8 mouse cellular contexts compared by ENCODE assay signal in genomic region chr19:9993036-9993656, GRCm38 (mm10). TPM values are rescaled to one million over a fixed set of nuclear protein-coding genes. Genes with fewer than 3 reads are reported as not detected.
DNase-seq lines count a peak whose midpoint lies in the region; ATAC-seq and TF ChIP-seq lines count a peak whose summit lies in the region.

No protein-coding gene starts in this region.

- peak; percentile 90 for DNase-seq in adrenal gland, postnatal 25 days
- peak; percentile 91 to 94 for DNase-seq in heart, adult 18-20 months
- DNase-seq in kidney, adult 18-20 months: peak; percentile 89
- DNase-seq in limb, embryonic 11.5 days (ENCODE audit: low spot score): peak; percentile 97

- ATAC-seq in embryonic facial prominence, embryonic 12.5 days (ENCODE audit: insufficient number of reproducible peaks, insufficient read depth, low FRiP score, low TSS enrichment): peak; percentile 79
- peak; percentile 91 for ATAC-seq in limb, embryonic 11.5 days (ENCODE audit: insufficient number of reproducible peaks, low FRiP score, low TSS enrichment, low read depth)
- peak; percentile 91 for ATAC-seq in midbrain, embryonic 13.5 days
- ATAC-seq in activated CD4-positive, CD25-positive, alpha-beta regulatory T cell, adult 4 months: no peak

- H3K9me3 ChIP-seq in embryonic facial prominence, embryonic 12.5 days: no peaks in the 10 kb centered on the region
- no peaks in the 10 kb centered on the region for H3K9me3 ChIP-seq in limb, embryonic 11.5 days (ENCODE audit: control insufficient read depth, low read length)
- H3K9me3 ChIP-seq in midbrain, embryonic 13.5 days: no peaks in the 10 kb centered on the region

- TF ChIP-seq CTCF in small intestine, adult 2 months (IDR thresholded peaks at IDR 0.05; ENCODE audit: extremely low read depth, insufficient read length, insufficient replicate concordance, low read depth, low read length): peak; percentile 77

- H3K4me1 ChIP-seq in embryonic facial prominence, embryonic 12.5 days: peaks cover 13% of the 10 kb centered on the region
- peaks cover 5% of the 10 kb centered on the region; the same call in 1 of the 2 replicates for H3K4me1 ChIP-seq in limb, embryonic 11.5 days (ENCODE audit: control insufficient read depth, insufficient read depth, low read length)
- H3K4me1 ChIP-seq in midbrain, embryonic 13.5 days (replicated peaks): peaks cover 7% of the 10 kb centered on the region
- peaks cover 12% of the 10 kb centered on the region for H3K4me1 ChIP-seq in small intestine, adult 2 months (ENCODE audit: control insufficient read depth, insufficient read depth, insufficient read length, low read length)

- no peak for TF ChIP-seq POLR2A in small intestine, adult 2 months (IDR thresholded peaks at IDR 0.05; ENCODE audit: low read depth, low read length)

- peak overlapping the region; percentile 28 for H3K4me3 ChIP-seq in embryonic facial prominence, embryonic 12.5 days
- H3K4me3 ChIP-seq in limb, embryonic 11.5 days (ENCODE audit: low read depth, low read length): peak overlapping the region; percentile 17; the same call in 1 of the 2 replicates
- peak overlapping the region; percentile 30 for H3K4me3 ChIP-seq in midbrain, embryonic 13.5 days (replicated peaks)
- H3K4me3 ChIP-seq in small intestine, adult 2 months (ENCODE audit: low read depth, low read length): peak overlapping the region; percentile 9

- peak overlapping the region; percentile 30; the same call in 1 of the 2 replicates for H3K9ac ChIP-seq in embryonic facial prominence, embryonic 12.5 days
- peak overlapping the region; percentile 45; the same call in 1 of the 2 replicates for H3K9ac ChIP-seq in limb, embryonic 11.5 days (ENCODE audit: low read length)
- H3K9ac ChIP-seq in midbrain, embryonic 13.5 days (replicated peaks): peak overlapping the region; percentile 44

- no peak overlapping the region for H3K27ac ChIP-seq in embryonic facial prominence, embryonic 12.5 days
- no peak overlapping the region for H3K27ac ChIP-seq in limb, embryonic 11.5 days (replicated peaks; ENCODE audit: low read depth, low read length)
- no peak overlapping the region for H3K27ac ChIP-seq in midbrain, embryonic 13.5 days
- no peak overlapping the region for H3K27ac ChIP-seq in small intestine, adult 2 months (ENCODE audit: insufficient read depth, low read depth, low read length)

- WGBS in embryonic facial prominence, embryonic 12.5 days: 7% methylated on average over 17 of the region's 17 CpGs
- WGBS in limb, embryonic 11.5 days: 13% methylated on average over 17 of the region's 17 CpGs
- 3% methylated on average over 17 of the region's 17 CpGs for WGBS in midbrain, embryonic 13.5 days
- WGBS in small intestine, adult 2 months: 11% methylated on average over 17 of the region's 17 CpGs

- H3K27me3 ChIP-seq in embryonic facial prominence, embryonic 12.5 days: no peaks in the 10 kb centered on the region
- H3K27me3 ChIP-seq in limb, embryonic 11.5 days (ENCODE audit: control insufficient read depth, insufficient read depth, low read length): no peaks in the 10 kb centered on the region
- H3K27me3 ChIP-seq in midbrain, embryonic 13.5 days: no peaks in the 10 kb centered on the region
- no peaks in the 10 kb centered on the region for H3K27me3 ChIP-seq in small intestine, adult 2 months (ENCODE audit: control insufficient read depth, insufficient read depth, low read length)

- H3K36me3 ChIP-seq in embryonic facial prominence, embryonic 12.5 days: no peaks in the 10 kb centered on the region
- H3K36me3 ChIP-seq in limb, embryonic 11.5 days (ENCODE audit: control insufficient read depth, insufficient read depth, low read length): no peaks in the 10 kb centered on the region
- no peaks in the 10 kb centered on the region for H3K36me3 ChIP-seq in midbrain, embryonic 13.5 days
- H3K36me3 ChIP-seq in small intestine, adult 2 months (ENCODE audit: control insufficient read depth, insufficient read depth, low read length): no peaks in the 10 kb centered on the region

- peak overlapping the region; percentile 50 for H3K4me2 ChIP-seq in embryonic facial prominence, embryonic 12.5 days (replicated peaks)
- peak overlapping the region; percentile 48 for H3K4me2 ChIP-seq in limb, embryonic 11.5 days (ENCODE audit: low read depth, severe bottlenecking)
- H3K4me2 ChIP-seq in midbrain, embryonic 13.5 days (replicated peaks): peak overlapping the region; percentile 53

RNA-seq across cellular contexts. Expression of gene Best1, which starts 8.3 kb away (rescaled TPM):
- total RNA-seq in adrenal gland, postnatal 25 days (2021): 0.97 TPM in 1 of 2 replicates, not detected in the other
- polyA plus RNA-seq in embryonic facial prominence, embryonic 12.5 days (2016; fragmentation: Nextera tagmentation; extraction: Ambion mirVana): 1.7 and 1.8 TPM in 2 replicates
- total RNA-seq in heart, adult 18-20 months (2021): under 1 TPM; 0.12 to 0.13 TPM
- polyA plus RNA-seq in limb, embryonic 11.5 days (2014; fragmentation: Nextera tagmentation; extraction: Ambion mirVana): 1.9 and 2.4 TPM in 2 replicates
- 1.8 and 2.0 TPM in 2 replicates for polyA plus RNA-seq in midbrain, embryonic 13.5 days (2015; fragmentation: Nextera tagmentation; extraction: Ambion mirVana)
- 0.09 and 0.18 TPM in 2 replicates for polyA plus RNA-seq in small intestine, adult 2 months (2012; rRNA removed)
- not detected for polyA plus RNA-seq in activated CD4-positive, CD25-positive, alpha-beta regulatory T cell, adult 4 months (2017; shearing (Covaris generic))

RNA-seq across cellular contexts. Expression of gene Rab3il1, which starts 8.3 kb away (rescaled TPM):
- 3.5 and 5.8 TPM in 2 replicates for total RNA-seq in adrenal gland, postnatal 25 days (2021)
- 48.0 and 50.0 TPM in 2 replicates for polyA plus RNA-seq in embryonic facial prominence, embryonic 12.5 days (2016; fragmentation: Nextera tagmentation; extraction: Ambion mirVana)
- total RNA-seq in heart, adult 18-20 months (2021): 1 to 10 TPM; 6.6 to 6.8 TPM
- polyA plus RNA-seq in limb, embryonic 11.5 days (2014; fragmentation: Nextera tagmentation; extraction: Ambion mirVana): 39.8 and 44.5 TPM in 2 replicates
- 21.0 and 21.4 TPM in 2 replicates for polyA plus RNA-seq in midbrain, embryonic 13.5 days (2015; fragmentation: Nextera tagmentation; extraction: Ambion mirVana)
- 4.1 and 4.3 TPM in 2 replicates for polyA plus RNA-seq in small intestine, adult 2 months (2012; rRNA removed)
- polyA plus RNA-seq in activated CD4-positive, CD25-positive, alpha-beta regulatory T cell, adult 4 months (2017; shearing (Covaris generic)): 1 to 10 TPM in 1 of 2 experiments, not detected in 1; 1.2 TPM

RNA-seq across cellular contexts. Expression of gene Fth1, which starts 12.7 kb away (rescaled TPM):
- total RNA-seq in adrenal gland, postnatal 25 days (2021): 2,505 and 2,798 TPM in 2 replicates
- 1,511 and 1,518 TPM in 2 replicates for polyA plus RNA-seq in embryonic facial prominence, embryonic 12.5 days (2016; fragmentation: Nextera tagmentation; extraction: Ambion mirVana)
- total RNA-seq in heart, adult 18-20 months (2021): 1,000 to 10,000 TPM; 2,847 to 3,135 TPM
- polyA plus RNA-seq in limb, embryonic 11.5 days (2014; fragmentation: Nextera tagmentation; extraction: Ambion mirVana): 1,189 and 1,219 TPM in 2 replicates
- 1,344 and 1,356 TPM in 2 replicates for polyA plus RNA-seq in midbrain, embryonic 13.5 days (2015; fragmentation: Nextera tagmentation; extraction: Ambion mirVana)
- 9,432 and 18,582 TPM in 2 replicates for polyA plus RNA-seq in small intestine, adult 2 months (2012; rRNA removed)
- polyA plus RNA-seq in activated CD4-positive, CD25-positive, alpha-beta regulatory T cell, adult 4 months (2017; shearing (Covaris generic)): 1,000 to 10,000 TPM; 1,834 to 2,304 TPM

RNA-seq across cellular contexts. Expression of gene Fads3, which starts 48.2 kb away (rescaled TPM):
- 9.5 and 15.1 TPM in 2 replicates for total RNA-seq in adrenal gland, postnatal 25 days (2021)
- 10.1 and 10.2 TPM in 2 replicates for polyA plus RNA-seq in embryonic facial prominence, embryonic 12.5 days (2016; fragmentation: Nextera tagmentation; extraction: Ambion mirVana)
- 10 to 100 TPM; 31.8 to 34.9 TPM for total RNA-seq in heart, adult 18-20 months (2021)
- 2.3 and 3.3 TPM in 2 replicates for polyA plus RNA-seq in limb, embryonic 11.5 days (2014; fragmentation: Nextera tagmentation; extraction: Ambion mirVana)
- 8.7 and 9.1 TPM in 2 replicates for polyA plus RNA-seq in midbrain, embryonic 13.5 days (2015; fragmentation: Nextera tagmentation; extraction: Ambion mirVana)
- 7.6 and 18.9 TPM in 2 replicates for polyA plus RNA-seq in small intestine, adult 2 months (2012; rRNA removed)
- polyA plus RNA-seq in activated CD4-positive, CD25-positive, alpha-beta regulatory T cell, adult 4 months (2017; shearing (Covaris generic)): not detected
